Mouse (Mus musculus): ENCODE data around the gene Cln6. TPM values are rescaled to one million over a fixed set of nuclear protein-coding genes. Genes with fewer than 3 reads are reported as not detected.

Cln6 gene
- polyA plus RNA-seq, 1 experiment from 2014 or later: 7.0 TPM

DNA sequence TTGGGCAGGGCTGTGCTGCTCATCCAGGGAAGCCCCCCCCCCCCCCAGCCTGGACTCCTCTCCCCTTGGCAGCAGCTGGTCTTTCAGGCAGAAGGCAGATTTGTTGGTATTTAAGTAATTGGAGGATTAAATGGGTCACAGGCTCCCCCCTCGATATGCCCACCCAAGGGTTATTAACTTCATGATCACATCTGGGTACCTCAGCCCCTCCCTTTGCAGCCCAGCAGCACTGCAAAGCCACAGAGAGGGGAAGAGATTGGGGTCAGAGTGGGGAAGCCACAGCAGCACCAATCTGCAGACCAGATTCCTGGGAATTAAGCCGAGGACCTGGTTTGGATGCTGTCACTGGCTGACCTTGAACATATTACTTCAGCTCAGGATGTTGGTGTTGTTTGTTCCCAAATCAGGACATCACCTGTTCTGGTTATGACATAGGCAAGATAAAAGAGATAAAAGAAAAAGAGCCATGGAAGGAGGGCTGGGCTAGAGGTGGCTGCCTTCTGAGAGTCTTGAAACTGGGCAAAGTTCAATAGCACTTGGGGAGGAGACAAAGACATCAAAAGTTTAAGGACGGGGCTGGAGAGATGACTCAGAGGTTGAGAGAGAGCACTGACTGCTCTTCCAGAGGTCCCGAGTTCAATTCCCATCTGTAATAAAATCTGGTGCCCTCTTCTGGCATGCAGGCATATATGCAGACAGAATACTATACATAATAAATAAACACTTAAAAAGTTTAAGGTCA lies 2.7 kb upstream of the Cln6 start:
- Histone ChIP-seq H3K9ac (no peak overlapping the region), H3K4me3 (no peak overlapping the region), H3K27ac (replicated peaks) (no peak overlapping the region), H3K4me1 (replicated peaks) (peaks cover 16% of the 10 kb centered on the region), H3K4me2 (no peak overlapping the region), H3K36me3 (no peaks in the 10 kb centered on the region), H3K27me3 (no peaks in the 10 kb centered on the region), H3K9me3 (no peaks in the 10 kb centered on the region)
- 53% methylated on average over 4 of the region's 4 CpGs for WGBS
- no peak for ATAC-seq (ENCODE audit: low FRiP score, low read depth)

DNA sequence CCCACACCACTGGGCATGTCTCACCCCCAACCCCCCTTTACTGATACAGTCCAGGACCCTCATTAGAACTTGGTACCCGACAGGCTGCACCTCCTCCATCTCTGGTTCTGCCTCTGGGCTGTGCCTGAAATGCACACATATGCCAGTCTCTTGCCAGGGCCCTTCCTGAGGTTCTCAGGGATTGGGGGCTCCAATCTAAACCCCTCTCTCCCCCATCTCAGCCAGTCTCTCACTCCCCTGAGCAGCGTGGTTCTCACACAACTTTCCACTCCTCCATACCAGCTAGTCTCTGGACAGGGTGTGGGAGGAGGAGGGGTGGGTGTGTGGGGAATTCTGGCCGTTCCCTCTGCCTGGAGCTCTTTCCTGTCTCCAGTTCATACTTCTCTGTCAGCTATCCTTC lies 974 bp upstream of the Cln6 start:
- H3K27ac ChIP-seq (replicated peaks): no peak overlapping the region
- WGBS: 58% methylated on average over 3 of the region's 3 CpGs
- no peak overlapping the region for H3K9ac ChIP-seq
- no peaks in the 10 kb centered on the region for H3K9me3 ChIP-seq
- no peaks in the 10 kb centered on the region for H3K27me3 ChIP-seq
- no peak overlapping the region for H3K4me3 ChIP-seq
- H3K4me2 ChIP-seq: peak overlapping the region; percentile 89; the same call in 1 of the 2 replicates
- peaks cover 16% of the 10 kb centered on the region for H3K4me1 ChIP-seq (replicated peaks)
- H3K36me3 ChIP-seq: no peaks in the 10 kb centered on the region
- no peak for ATAC-seq (ENCODE audit: low FRiP score, low read depth)

DNA sequence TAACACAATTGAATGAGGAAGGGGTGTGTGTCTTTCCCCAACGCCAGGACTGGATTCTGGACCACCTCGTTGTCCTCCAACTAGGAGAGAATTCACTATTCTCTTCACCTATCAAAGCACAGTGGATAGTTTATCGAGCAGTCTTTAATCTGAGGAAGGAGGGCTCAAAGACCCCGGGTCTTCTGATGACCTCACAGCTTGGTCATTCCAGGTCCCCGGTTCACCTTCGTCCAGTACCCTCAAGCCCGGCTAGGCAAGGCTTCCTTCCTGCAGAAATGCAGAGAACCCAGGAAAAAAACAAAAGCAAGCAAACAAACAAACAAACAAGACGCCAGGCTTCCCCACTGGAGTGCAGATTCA lies 459 bp upstream of the Cln6 start:
- Histone ChIP-seq H3K9me3 (no peaks in the 10 kb centered on the region), H3K4me3 (peak overlapping the region; percentile 61), H3K36me3 (no peaks in the 10 kb centered on the region), H3K4me1 (replicated peaks) (peaks cover 16% of the 10 kb centered on the region), H3K27ac (replicated peaks) (peak overlapping the region; percentile 80), H3K9ac (peak overlapping the region; percentile 75), H3K4me2 (peak overlapping the region; percentile 89), H3K27me3 (no peaks in the 10 kb centered on the region)
- WGBS: 23% methylated on average over 8 of the region's 8 CpGs
- ATAC-seq (ENCODE audit: low FRiP score, low read depth): no peak

DNA sequence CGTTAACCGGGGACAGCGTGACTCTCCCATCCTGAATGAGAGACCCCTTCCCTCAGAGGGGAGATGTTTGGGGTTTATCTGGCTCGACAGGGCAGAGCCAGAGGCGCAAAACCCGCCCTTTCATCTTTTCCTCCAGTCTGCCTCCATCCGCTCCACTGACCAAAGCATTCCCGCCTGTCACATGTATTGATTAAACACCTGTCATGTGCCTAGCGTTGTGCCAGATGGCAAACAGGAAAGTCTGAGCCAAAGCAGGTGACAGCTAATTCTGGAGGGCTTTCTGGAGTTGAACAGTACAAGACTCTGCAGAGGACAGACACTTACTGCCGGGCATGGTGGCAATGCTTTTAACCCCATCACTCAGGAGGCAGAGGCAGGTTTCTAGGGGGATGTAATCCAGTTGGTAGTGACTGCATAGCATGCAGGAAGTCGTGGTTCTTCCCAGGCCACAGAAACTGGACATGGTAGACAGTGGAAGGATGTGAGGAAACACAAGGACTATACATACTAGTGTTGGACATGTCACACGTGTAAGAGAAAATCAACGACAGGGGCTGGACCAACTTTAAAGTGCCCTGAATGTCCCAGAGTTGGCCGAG lies 686 bp downstream of the Cln6 start:
- Histone ChIP-seq H3K9me3 (no peaks in the 10 kb centered on the region), H3K27me3 (no peaks in the 10 kb centered on the region), H3K4me2 (peak overlapping the region; percentile 89), H3K9ac (peak overlapping the region; percentile 75), H3K4me1 (replicated peaks) (peaks cover 16% of the 10 kb centered on the region), H3K36me3 (no peaks in the 10 kb centered on the region), H3K27ac (replicated peaks) (peak overlapping the region; percentile 80), H3K4me3 (peak overlapping the region; percentile 61)
- WGBS: 15% methylated on average over 14 of the region's 14 CpGs
- ATAC-seq (ENCODE audit: low FRiP score, low read depth): peak; percentile 50; the same call in 1 of the 2 replicates

DNA sequence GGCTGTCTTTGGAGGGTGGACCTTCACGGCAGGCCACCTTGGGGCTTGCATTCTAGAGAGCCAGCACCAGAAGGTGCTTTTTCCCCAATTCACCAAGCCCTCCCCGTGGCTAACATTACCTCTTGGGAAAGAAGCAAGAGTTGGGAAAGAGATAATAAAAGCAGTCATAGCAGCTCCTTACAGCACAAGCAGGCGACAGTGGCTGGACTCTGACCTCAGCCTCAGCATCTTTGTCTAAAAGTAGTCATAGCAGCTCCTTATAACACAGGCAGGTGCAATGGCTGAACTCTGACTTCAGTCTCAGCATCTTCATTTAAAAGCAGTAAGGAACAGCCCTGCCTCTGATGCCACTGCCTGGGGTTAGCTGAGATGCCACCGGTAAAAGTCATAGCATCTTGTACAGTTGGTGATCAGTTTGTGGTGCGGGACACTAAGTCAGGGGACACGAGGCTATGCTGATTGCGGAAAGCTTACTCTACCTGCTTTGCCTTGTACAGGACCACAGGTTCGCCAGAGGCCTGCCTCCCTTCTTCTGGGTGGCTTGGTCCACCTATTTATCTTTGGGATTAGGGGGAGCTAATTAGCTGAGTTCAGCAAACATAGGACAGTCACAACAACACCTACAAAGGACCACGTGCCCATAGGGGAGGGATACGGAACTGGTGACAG lies 4.9 kb downstream of the Cln6 start:
- H3K4me1 ChIP-seq (replicated peaks): peaks cover 18% of the 10 kb centered on the region
- no peak for ATAC-seq (ENCODE audit: low FRiP score, low read depth)
- no peak overlapping the region for H3K4me3 ChIP-seq
- H3K9ac ChIP-seq: no peak overlapping the region
- no peak overlapping the region for H3K27ac ChIP-seq (replicated peaks)
- no peaks in the 10 kb centered on the region for H3K27me3 ChIP-seq
- no peak overlapping the region for H3K4me2 ChIP-seq
- WGBS: 89% methylated on average over 10 of the region's 10 CpGs
- H3K36me3 ChIP-seq: no peaks in the 10 kb centered on the region
- H3K9me3 ChIP-seq: no peaks in the 10 kb centered on the region

DNA sequence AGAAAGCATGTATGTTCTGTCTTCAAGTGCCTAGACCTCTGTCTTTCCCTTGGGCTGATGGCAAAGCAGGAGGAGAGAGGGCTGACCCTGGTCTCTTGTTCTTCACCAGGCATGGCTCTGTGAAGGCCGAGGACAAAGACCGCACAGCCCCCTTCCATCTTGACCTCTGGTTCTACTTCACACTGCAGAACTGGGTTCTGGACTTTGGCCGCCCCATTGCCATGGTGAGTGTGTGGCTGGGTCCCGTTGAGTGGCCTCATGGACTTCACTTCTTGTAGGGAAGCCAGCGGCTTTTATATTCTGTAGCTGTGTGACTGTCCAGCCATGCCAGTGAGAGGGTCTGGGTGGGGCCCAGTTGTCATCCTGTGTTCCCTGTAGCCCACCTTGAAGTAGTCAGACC lies 5.9 kb downstream of the Cln6 start:
- 91% methylated on average over 5 of the region's 5 CpGs for WGBS
- no peak overlapping the region for H3K4me2 ChIP-seq
- no peak for ATAC-seq (ENCODE audit: low FRiP score, low read depth)
- no peaks in the 10 kb centered on the region for H3K9me3 ChIP-seq
- H3K27me3 ChIP-seq: no peaks in the 10 kb centered on the region
- peaks cover 14% of the 10 kb centered on the region for H3K4me1 ChIP-seq (replicated peaks)
- H3K9ac ChIP-seq: no peak overlapping the region
- no peak overlapping the region for H3K27ac ChIP-seq (replicated peaks)
- no peak overlapping the region for H3K4me3 ChIP-seq
- no peaks in the 10 kb centered on the region for H3K36me3 ChIP-seq

DNA sequence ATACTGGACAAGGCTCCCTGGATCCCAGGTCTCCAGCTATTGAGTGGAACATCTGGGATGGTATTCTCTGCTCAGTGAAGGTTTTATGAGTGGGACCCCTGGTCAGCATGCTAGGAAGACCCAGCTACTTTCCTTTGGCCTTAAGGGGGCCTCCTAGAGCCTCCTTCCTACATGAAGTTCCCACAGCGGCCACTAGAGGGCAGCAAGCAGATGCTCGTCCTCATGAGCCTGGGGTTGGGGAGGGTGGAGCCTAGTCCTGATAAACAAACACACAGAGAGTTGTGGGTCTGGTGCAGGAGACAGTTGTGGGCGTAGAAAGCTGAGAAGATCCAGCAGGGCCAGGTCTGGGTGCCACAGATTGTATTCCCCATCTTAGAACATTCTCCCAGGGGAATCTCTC lies 9.1 kb downstream of the Cln6 start:
- ATAC-seq (ENCODE audit: low FRiP score, low read depth): no peak
- WGBS: 7% methylated on average over 3 of the region's 3 CpGs
- H3K36me3 ChIP-seq: no peaks in the 10 kb centered on the region

DNA sequence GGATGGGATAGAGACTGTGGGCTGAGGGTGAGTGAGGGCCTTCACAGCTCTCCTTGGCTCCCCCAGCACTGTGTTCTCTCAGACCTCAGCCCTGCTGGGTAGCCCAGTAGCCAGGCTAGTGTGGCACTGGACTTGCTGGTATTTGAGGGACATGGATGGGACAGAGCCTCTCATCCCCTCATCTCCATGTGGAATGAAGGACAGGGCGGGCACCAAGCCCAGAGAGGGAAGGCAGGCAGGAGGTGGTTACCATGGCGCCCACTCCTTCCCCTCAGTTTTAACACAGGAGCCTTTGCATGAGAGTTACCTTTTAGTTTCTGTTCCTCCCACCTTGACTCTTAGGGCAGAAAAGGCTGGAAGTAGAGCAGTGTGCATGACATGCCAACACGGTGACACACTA lies 10.1 kb downstream of the Cln6 start:
- Histone ChIP-seq H3K9me3 (no peaks in the 10 kb centered on the region), H3K9ac (no peak overlapping the region), H3K36me3 (no peaks in the 10 kb centered on the region), H3K4me1 (replicated peaks) (peaks cover 9% of the 10 kb centered on the region), H3K4me2 (no peak overlapping the region), H3K4me3 (no peak overlapping the region), H3K27ac (replicated peaks) (no peak overlapping the region), H3K27me3 (no peaks in the 10 kb centered on the region)
- ATAC-seq (ENCODE audit: low FRiP score, low read depth): no peak
- WGBS: 80% methylated on average over 3 of the region's 3 CpGs

More for the DNA sequence above, 9.1 kb downstream of the Cln6 start:
- H3K9me3 ChIP-seq: no peaks in the 10 kb centered on the region
- H3K9ac ChIP-seq: no peak overlapping the region
- no peak overlapping the region for H3K4me2 ChIP-seq
- H3K4me1 ChIP-seq (replicated peaks): peaks cover 9% of the 10 kb centered on the region
- no peak overlapping the region for H3K27ac ChIP-seq (replicated peaks)
- H3K4me3 ChIP-seq: no peak overlapping the region
- no peaks in the 10 kb centered on the region for H3K27me3 ChIP-seq

DNA sequence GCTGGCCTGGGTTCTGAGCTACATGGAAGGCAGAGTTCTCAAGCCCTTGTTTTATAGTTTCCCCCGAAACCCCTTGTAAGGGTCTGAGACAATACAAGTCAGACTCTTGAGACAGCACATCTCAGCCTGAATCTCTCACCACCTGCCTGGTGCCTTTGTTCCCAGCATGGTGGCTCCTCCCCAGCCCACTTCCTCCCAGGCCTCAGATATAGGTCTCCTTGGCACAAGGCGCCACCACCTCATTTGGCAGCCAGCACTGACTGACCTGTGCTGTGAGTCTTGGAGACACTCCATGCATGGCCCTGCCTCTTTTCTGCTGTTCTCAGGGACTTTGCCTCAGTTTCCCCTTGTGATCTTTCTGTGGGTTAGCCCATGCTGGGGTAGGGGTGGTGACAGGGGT lies 13.0 kb downstream of the Cln6 start:
- Histone ChIP-seq H3K36me3 (no peaks in the 10 kb centered on the region), H3K4me3 (no peak overlapping the region), H3K9me3 (no peaks in the 10 kb centered on the region), H3K4me1 (replicated peaks) (peaks cover 9% of the 10 kb centered on the region), H3K9ac (no peak overlapping the region), H3K4me2 (no peak overlapping the region), H3K27me3 (no peaks in the 10 kb centered on the region), H3K27ac (replicated peaks) (no peak overlapping the region)
- no peak for ATAC-seq (ENCODE audit: low FRiP score, low read depth)
- 69% methylated on average over 2 of the region's 2 CpGs for WGBS

DNA sequence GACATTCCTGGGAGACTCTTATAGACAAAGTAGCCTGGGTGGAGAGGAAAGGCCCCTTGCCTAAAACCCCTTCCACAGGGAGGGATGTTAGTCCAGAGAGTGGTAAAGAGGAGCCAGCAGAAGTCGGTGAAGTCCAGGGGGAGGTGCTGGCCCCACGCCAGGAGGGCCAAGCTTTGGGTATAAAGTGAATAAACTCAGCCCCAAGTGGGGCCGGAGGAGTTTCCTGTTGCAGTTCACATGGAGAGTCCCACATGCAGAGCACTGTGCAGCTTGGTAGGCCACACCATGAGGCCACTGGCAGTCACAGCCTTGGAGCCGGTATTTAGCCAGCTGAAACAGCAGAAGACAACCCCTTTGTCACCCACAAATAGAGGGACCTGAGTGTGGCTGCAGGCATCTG lies 15.9 kb downstream of the Cln6 start:
- ATAC-seq (ENCODE audit: low FRiP score, low read depth): no peak
- no peaks in the 10 kb centered on the region for H3K36me3 ChIP-seq
- H3K4me2 ChIP-seq: no peak overlapping the region
- WGBS: 54% methylated on average over 4 of the region's 4 CpGs
- H3K4me1 ChIP-seq (replicated peaks): peaks cover 16% of the 10 kb centered on the region; the same call in 1 of the 2 replicates
- H3K4me3 ChIP-seq: no peak overlapping the region
- no peaks in the 10 kb centered on the region for H3K27me3 ChIP-seq
- H3K27ac ChIP-seq (replicated peaks): no peak overlapping the region
- no peak overlapping the region for H3K9ac ChIP-seq
- H3K9me3 ChIP-seq: no peaks in the 10 kb centered on the region

DNA sequence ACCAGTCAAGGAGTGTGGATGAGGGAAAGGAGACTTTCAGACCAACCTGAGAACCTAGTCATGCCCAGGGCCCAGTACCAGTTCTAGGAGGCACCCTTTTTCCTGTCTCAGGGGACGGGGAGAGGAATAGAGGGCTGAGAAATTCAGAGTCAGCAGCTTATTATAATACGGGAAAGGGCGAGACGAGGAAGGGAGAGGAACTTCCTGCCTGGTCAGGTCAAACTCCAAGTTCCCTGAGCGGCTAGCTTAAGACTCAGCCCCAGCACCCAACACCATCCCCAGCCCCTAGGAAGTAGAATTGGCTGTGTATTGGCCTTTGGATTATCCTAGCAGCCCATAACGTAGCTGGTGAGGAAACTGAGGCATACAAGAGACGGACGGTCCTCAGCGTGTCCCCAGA lies 18.6 kb downstream of the Cln6 start:
- H3K9me3 ChIP-seq: no peaks in the 10 kb centered on the region
- ATAC-seq (ENCODE audit: low FRiP score, low read depth): no peak
- H3K4me1 ChIP-seq (replicated peaks): peaks cover 16% of the 10 kb centered on the region; the same call in 1 of the 2 replicates
- H3K4me3 ChIP-seq: no peak overlapping the region
- no peaks in the 10 kb centered on the region for H3K36me3 ChIP-seq
- H3K9ac ChIP-seq: no peak overlapping the region
- H3K27ac ChIP-seq (replicated peaks): no peak overlapping the region
- whole genome bisulfite sequencing: 84% methylated on average over 9 of the region's 9 CpGs
- no peaks in the 10 kb centered on the region for H3K27me3 ChIP-seq
- H3K4me2 ChIP-seq: no peak overlapping the region

DNA sequence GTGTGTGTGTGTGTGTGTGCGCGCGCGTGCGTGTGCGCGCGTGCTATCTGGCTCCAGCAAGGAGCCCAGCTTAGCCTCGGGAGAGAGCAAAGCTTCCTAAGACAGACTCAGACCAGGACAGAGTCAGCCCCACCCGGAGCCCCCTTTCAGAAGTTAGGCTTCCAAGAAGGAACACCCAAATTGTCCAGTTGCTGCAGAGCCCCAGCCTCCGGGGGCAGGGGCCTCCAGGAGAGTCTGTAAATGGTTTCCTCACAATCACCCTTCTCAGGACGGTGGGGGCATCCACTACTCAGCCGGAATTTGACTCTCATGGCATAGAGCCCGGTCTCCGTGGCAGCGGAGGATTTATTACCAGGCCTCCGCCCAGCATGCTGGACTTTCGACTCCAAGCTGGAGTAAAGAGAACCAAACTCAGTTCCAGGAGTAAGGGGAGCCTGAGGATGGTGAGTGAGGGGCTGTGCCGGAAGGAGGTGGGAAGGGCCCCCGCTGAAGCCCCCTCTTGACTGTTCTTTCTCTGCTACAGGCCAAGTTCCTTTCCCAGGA lies 19.2 kb downstream of the Cln6 start, which contains the start of gene Calml4:
TSS of gene Calml4 (plus strand) at position 362 of the 543 bp plus-strand sequence.
- Histone ChIP-seq H3K4me1 (replicated peaks) (peaks cover 16% of the 10 kb centered on the region; the same call in 1 of the 2 replicates), H3K4me3 (no peak within 1 kb of the TSS), H3K9me3 (no peaks in the 10 kb centered on the region), H3K27me3 (no peaks in the 10 kb centered on the region), H3K4me2 (peak within 1 kb of the TSS; percentile 3; the same call in 1 of the 2 replicates), H3K36me3 (no peaks in the 10 kb centered on the region), H3K27ac (replicated peaks) (peak within 1 kb of the TSS; percentile 38), H3K9ac (no peak within 1 kb of the TSS)
- peak; percentile 30; the same call in 1 of the 2 replicates for ATAC-seq (ENCODE audit: low FRiP score, low read depth)
- WGBS: 50% methylated on average over 20 of the region's 20 CpGs

Data from hindbrain, embryonic 15.5 days (tissue).